Mouse (Mus musculus) E14TG2a.4 (cell line): Measurements from ENCODE around the gene Zfp64.

ENCODE experiments used
- H3K27me3 ChIP-seq: 2 replicates; pipeline ENCODE4 v1.6.1; 2014; ENCODE audit warnings: low read length, control low read depth; ENCODE audit not compliant: insufficient read depth
- H3K36me3 ChIP-seq: 2 replicates; pipeline ENCODE4 v1.6.1; 2014; ENCODE audit warnings: low read length, control low read depth; ENCODE audit not compliant: insufficient read depth
- H3K4me1 ChIP-seq: replicated peaks from 2 replicates; pipeline ENCODE4 v1.6.1; 2014; ENCODE audit warnings: low read depth, low read length, control low read depth
- H3K4me3 ChIP-seq: replicated peaks from 2 replicates; pipeline ENCODE4 v1.5.1; 2014; ENCODE audit warnings: mild to moderate bottlenecking, low read length
- H3K9me3 ChIP-seq: 2 replicates; pipeline ENCODE4 v1.6.1; 2014; ENCODE audit warnings: low read length, control low read depth
- CTCF ChIP-seq: conservative IDR thresholded peaks from 2 replicates; pipeline ENCODE4 v1.5.1; 2014; ENCODE audit warnings: low read length
- NANOG ChIP-seq: IDR thresholded peaks from 2 replicates; pipeline ENCODE4 v1.6.1; 2014; ENCODE audit warnings: borderline replicate concordance, low read length, mixed read lengths
- POU5F1 ChIP-seq: IDR thresholded peaks from 2 replicates; pipeline ENCODE4 v1.6.1; 2014; ENCODE audit warnings: low read length, borderline replicate concordance

Gene Zfp64

GRCm38 (mm10) chr2:168936896-168937295, 18.5 kb downstream of the Zfp64 start:
- H3K4me1 ChIP-seq = peaks cover 35% of the 10 kb centered on the region
- H3K9me3 ChIP-seq = no peaks in the 10 kb centered on the region
- H3K4me3 ChIP-seq = no peak overlapping the region
- TF ChIP-seq NANOG (no peak), CTCF (peak; percentile 41)
- H3K27me3 ChIP-seq = no peaks in the 10 kb centered on the region
- H3K36me3 ChIP-seq = peaks cover 88% of the 10 kb centered on the region

- peak overlapping the region; percentile 70 for H3K4me3 ChIP-seq
- no peaks in the 10 kb centered on the region for H3K27me3 ChIP-seq
- peaks cover 38% of the 10 kb centered on the region for H3K4me1 ChIP-seq
- H3K9me3 ChIP-seq = no peaks in the 10 kb centered on the region
- H3K36me3 ChIP-seq = peaks cover 92% of the 10 kb centered on the region
- no peak for TF ChIP-seq POU5F1
- TF ChIP-seq CTCF = no peak
- TF ChIP-seq NANOG = no peak
Measured at GRCm38 (mm10) chr2:168935165-168935564, 20.2 kb downstream of the Zfp64 start.

- TF ChIP-seq NANOG (no peak), POU5F1 (no peak), CTCF (no peak)
- Histone ChIP-seq H3K27me3 (no peaks in the 10 kb centered on the region), H3K36me3 (peaks cover 85% of the 10 kb centered on the region), H3K4me1 (peaks cover 63% of the 10 kb centered on the region), H3K4me3 (no peak overlapping the region), H3K9me3 (no peaks in the 10 kb centered on the region)
Measured at GRCm38 (mm10) chr2:168931686-168932085, 23.7 kb downstream of the Zfp64 start.

GRCm38 (mm10) chr2:168929691-168930090, 25.7 kb downstream of the Zfp64 start:
- no peaks in the 10 kb centered on the region for H3K9me3 ChIP-seq
- peaks cover 86% of the 10 kb centered on the region for H3K36me3 ChIP-seq
- TF ChIP-seq POU5F1 = no peak
- no peak for TF ChIP-seq NANOG
- peak; percentile 94 for TF ChIP-seq CTCF
- H3K4me1 ChIP-seq = peaks cover 59% of the 10 kb centered on the region
- no peak overlapping the region for H3K4me3 ChIP-seq
- no peaks in the 10 kb centered on the region for H3K27me3 ChIP-seq

- Histone ChIP-seq H3K9me3 (no peaks in the 10 kb centered on the region), H3K27me3 (no peaks in the 10 kb centered on the region), H3K36me3 (peaks cover 70% of the 10 kb centered on the region), H3K4me3 (no peak overlapping the region), H3K4me1 (peaks cover 56% of the 10 kb centered on the region)
- no peak for TF ChIP-seq NANOG
- TF ChIP-seq POU5F1 = no peak
Measured at GRCm38 (mm10) chr2:168927401-168927800, 28.0 kb downstream of the Zfp64 start.

- H3K4me3 ChIP-seq = peak overlapping the region; percentile 65
- peaks cover 6% of the 10 kb centered on the region; the same call in 1 of the 2 replicates for H3K27me3 ChIP-seq
- H3K9me3 ChIP-seq = peaks cover 3% of the 10 kb centered on the region; the same call in 1 of the 2 replicates
- peaks cover 59% of the 10 kb centered on the region for H3K36me3 ChIP-seq
- H3K4me1 ChIP-seq = peaks cover 56% of the 10 kb centered on the region
- TF ChIP-seq CTCF = no peak
- no peak for TF ChIP-seq NANOG
- TF ChIP-seq POU5F1 = no peak
Measured at GRCm38 (mm10) chr2:168926257-168926810, 29.1 kb downstream of the Zfp64 start.

GRCm38 (mm10) chr2:168923706-168924105, 31.7 kb downstream of the Zfp64 start:
- Histone ChIP-seq H3K27me3 (peaks cover 24% of the 10 kb centered on the region), H3K4me3 (no peak overlapping the region), H3K36me3 (peaks cover 40% of the 10 kb centered on the region), H3K4me1 (peaks cover 59% of the 10 kb centered on the region), H3K9me3 (peaks cover 3% of the 10 kb centered on the region; the same call in 1 of the 2 replicates)
- peak; percentile 77 for TF ChIP-seq CTCF
- TF ChIP-seq POU5F1 = no peak
- no peak for TF ChIP-seq NANOG

GRCm38 (mm10) chr2:168922466-168922865, 32.9 kb downstream of the Zfp64 start:
- Histone ChIP-seq H3K36me3 (peaks cover 28% of the 10 kb centered on the region), H3K27me3 (peaks cover 33% of the 10 kb centered on the region), H3K4me1 (peaks cover 49% of the 10 kb centered on the region), H3K4me3 (no peak overlapping the region), H3K9me3 (peaks cover 3% of the 10 kb centered on the region; the same call in 1 of the 2 replicates)
- TF ChIP-seq CTCF (peak; percentile 86), NANOG (no peak), POU5F1 (no peak)

GRCm38 (mm10) chr2:168920007-168920406, 35.4 kb downstream of the Zfp64 start:
- peaks cover 3% of the 10 kb centered on the region; the same call in 1 of the 2 replicates for H3K9me3 ChIP-seq
- peaks cover 9% of the 10 kb centered on the region for H3K36me3 ChIP-seq
- H3K4me3 ChIP-seq = peak overlapping the region; percentile 59
- no peak for TF ChIP-seq NANOG
- no peak for TF ChIP-seq CTCF
- no peak for TF ChIP-seq POU5F1
- peaks cover 28% of the 10 kb centered on the region for H3K4me1 ChIP-seq
- H3K27me3 ChIP-seq = peaks cover 49% of the 10 kb centered on the region
